Mouse (Mus musculus) lung, postnatal 25 days (tissue): ENCODE results near the gene Kri1.
"Not testable (repeated sequence)": the region's sequence is repeated elsewhere in the genome, so short reads cannot be mapped to it uniquely, and the experiment has no call there.

Experiments used
- DNase-seq: peaks from one replicate; pipeline ENCODE4 v3.0.0; 2022; ENCODE audit warnings: low spot score

The Kri1 gene

DNA sequence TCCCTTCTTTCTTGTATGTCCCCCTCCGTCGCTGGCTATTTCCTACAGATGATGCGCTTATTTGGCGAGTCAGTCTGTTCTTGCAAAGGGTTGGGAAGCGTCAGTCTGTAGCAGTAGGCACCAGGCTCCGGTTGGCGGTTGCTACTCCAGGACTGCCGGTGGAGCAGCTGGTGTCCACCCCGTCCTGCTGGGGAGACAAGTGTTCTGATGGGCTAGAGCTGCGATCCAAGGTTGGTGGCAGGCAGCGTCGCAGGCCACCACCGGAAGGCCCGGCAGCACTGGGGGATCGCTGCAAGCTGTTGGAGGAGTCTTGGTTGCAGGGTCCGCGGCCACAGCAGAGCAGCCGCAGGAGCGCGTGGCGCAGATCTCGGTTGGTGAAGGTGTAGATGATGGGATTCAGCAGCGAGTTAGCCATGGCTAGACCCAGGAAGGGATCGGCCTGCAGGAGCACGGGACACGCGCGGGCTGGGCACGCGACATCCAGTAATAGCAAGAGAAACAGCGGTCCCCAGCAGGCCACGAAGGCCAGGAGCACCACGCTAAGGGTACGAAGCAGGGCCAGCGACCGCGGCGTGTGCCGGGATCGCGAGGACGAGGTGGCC lies 43.8 kb downstream of the Kri1 start:
- no peak for DNase-seq

DNA sequence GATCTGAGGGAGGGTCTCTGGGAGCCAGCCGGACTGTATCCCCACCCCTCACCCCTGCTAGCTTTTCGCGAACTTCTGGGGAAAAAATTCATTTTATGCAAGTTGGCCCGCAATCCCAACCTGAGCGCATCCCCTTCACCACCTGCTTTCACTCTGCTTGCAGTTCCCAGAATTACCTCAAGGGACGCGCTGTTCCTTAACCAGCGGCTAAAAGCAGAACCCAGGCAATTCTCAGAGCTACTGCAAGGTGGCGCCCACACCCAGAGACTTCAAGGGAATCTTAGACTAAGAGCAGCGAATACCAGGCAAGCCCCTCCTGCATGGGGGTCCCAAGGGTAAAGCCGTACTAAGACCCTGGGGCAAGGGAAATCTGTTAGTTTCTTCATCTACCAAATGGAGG lies 46.4 kb downstream of the Kri1 start:
- peak; percentile 87 for DNase-seq

DNA sequence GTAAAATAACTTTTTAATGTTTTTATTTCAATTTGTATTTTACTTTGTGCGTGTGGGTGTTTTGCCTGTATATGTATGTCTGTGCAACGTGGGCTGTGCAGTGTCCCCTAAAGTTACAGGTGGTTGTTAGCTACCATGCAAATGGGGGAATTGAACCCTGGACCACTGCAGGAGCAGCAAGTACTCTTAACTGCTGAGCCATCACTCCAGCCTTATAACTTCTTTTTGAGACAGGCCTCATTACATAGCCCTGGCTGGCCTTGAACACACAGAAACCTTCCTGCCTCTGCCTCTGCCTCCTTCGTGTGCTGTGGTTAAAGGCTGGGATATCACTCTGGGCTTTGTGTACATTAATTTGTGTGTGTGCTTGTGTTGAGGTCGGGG lies 48.3 kb downstream of the Kri1 start:
- DNase-seq, result no peak

DNA sequence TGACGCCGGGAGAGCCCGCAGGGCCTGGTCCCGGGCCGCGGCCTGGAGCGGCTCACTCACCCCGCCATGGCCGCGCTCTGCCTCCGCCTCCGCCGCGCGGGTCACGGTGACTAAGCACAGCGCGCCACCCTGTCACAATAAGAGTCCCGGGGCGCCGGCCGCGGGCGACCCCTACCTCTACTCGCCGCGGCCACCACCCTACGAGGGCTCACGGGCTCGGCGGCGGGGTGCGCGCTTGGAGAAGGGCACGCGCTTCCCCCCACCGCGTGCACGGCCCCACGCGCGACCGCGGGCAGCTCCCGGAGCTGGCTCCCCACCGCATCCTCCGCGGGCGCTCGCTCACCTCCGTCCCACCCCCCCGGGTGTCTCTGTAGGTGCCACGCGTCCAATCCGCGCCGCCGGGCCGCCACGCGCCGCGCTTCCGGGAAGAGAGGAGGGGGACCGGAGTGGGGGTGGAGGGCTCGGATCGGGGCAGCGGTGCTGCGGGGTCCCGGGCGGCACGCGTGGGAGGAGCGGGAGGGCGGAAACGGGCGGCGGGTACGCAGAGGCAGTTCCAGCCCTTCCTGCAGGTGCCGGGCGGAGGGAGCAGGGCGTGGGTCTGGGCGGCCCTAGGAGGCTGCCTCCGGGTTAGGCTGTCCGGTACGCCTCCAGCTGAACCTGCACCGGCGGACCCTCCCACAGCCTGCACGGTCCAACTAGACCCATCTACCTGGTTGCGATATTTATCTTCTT lies 48.9 kb downstream of the Kri1 start, which contains the start of gene Keap1:
TSS of gene Keap1 (minus strand) at position 629 of the 732 bp plus-strand sequence.
- peak; percentile 79 for DNase-seq

DNA sequence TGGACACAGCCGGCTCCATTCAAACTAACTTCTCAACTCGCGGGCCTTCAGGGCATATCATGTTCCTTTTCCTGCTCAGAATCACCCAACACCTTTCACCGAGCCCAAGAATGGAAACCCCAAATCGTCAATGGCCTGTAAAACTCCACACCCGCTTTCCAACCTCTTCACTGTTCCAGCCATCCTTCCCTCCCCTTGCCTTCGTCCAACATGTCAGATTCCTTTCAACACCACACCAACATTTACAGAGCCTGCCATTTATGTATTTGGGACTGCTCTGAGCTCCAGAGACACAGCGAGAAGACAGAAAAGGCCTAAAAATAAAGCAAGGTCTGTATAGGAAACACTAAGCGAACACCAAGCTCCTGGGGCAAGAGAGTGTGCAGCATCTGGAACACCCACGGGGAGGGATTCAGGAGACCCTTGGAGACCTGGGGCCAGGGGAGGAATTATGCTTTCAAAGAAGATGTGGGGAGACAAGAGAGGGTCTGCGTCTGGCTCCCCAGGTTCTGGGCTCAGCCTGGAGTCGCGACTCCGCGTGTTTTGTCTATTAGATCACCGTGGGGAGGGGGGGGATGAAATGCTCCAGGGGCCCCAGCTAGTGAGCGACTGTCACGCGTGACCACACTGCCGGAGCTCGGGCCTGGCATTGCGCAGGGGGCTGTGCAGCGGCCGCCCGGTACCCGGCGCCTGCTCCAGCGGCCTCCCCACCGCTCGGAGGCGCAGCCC lies 49.6 kb downstream of the Kri1 start:
- no peak for DNase-seq

DNA sequence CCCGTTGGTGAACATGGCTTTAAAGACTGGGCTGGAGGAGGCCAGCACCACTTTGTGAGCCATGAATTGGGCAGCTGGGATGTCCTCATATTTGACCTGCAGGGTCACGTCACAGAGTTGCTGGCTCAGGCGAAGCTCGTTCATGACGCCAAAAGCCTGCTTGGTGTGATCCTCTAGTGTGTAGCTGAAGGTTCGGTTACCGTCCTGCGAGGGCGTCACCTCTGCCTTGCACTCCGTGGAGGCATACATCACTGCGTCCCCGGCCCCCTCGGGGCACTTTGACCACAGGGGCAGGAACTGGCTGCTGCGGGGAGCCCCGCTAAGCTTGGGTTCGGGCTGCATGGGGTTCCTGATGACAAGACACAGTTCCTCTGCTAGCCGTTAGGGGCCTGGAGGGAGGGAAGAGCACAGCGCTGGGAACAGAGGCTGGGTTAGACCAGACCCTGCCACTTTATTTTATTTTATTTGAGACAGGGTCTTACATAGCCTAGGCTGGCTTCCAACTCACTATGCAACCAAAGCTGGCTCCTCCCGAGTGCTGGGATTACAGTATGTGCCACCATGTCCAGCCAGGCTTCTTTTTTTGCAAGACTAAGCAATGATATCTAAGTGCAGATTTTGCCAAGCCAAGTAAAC lies 50.3 kb downstream of the Kri1 start:
- DNase-seq, result no peak

DNA sequence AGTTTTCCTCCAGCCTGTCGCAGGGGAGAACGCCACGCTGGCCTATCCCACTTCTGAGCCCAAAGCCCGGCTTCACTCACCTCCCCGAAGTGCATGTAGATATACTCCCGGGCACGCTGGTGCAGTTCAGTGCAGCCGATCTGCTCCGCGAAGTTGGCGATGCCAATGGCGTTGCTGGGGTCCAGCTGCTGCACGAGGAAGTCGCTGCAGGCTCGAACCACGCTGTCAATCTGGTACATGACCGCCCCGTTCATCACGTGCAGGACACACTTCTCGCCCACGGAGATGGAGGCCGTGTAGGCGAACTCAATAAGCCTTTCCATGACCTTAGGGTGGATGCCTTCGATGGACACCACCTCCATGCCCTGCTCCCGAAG lies 50.8 kb downstream of the Kri1 start:
- no peak for DNase-seq

DNA sequence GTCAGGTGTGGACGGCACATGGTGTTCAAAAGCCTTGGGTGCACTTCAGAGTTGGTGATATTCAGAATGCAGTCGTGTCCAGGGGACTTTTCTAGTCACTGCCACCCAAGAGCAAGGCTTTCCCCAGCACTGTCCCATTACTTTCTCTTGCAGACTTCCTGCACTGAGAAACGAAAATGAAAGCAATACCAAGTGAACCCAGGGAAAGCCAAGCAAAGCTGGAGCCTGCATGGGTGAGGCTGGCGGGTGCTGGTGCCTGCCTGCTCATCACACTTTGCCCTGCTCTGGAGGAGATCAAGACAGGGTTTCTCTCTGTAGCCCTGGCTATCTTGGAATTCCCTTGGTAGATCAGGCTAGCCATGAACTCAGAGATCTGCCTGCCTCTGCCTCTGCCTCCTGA lies 52.4 kb downstream of the Kri1 start:
- no peak for DNase-seq

DNA sequence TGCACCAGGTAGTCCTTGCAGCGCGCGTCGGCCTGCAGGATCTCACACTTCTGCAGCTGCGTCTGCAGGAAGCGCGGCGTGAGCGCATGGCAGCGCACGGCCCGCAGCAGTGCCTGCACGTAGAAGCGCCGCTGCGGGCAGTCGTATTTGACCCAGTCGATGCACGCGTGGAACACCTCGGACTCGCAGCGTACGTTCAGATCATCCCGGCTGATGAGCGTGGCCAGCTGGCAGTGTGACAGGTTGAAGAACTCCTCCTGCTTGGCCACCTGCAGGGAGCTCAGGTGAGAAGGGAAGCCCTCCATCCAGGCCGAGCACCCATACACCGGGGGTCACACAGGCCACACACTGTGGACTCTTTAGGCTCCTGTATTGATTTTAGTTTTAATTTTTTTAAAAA lies 54.0 kb downstream of the Kri1 start:
- DNase-seq, result no peak

DNA sequence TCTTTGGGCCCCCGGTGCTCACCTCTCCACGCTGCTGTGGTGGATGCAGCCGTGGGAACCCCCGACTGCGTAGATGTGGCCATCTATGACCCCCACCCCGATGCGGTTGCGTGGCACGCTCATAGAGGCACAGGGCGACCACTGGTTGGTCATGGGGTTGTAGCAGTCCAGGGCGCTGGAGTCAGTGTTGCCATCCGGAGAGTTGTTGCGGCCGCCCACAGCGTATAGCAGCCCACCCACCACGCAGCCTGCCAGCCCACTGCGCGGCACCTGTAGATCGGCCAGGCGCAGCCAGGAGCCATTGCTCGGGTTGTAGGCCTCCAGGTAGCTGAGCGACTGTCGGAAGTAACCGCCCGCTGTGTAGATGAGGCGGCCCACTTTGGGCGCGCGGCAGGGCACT lies 54.4 kb downstream of the Kri1 start:
- DNase-seq, result no peak

DNA sequence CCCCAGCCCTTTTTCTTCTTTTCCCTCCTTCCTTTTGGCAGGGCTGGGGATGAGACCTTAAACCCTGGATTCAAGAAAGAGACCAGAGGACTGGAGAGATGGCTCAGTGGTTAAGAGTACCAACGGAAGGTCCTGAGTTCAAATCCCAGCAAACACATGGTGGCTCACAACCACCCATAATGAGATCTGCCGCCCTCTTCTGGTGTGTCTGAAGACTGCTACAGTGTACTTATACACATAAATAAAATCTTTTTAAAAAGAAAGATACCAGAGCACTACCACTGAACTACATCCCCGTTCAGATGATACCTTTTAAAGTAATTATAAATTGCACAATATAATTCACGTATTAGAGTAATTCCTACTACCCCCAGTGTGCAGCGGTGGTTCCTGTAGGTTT lies 54.9 kb downstream of the Kri1 start:
- no peak for DNase-seq

DNA sequence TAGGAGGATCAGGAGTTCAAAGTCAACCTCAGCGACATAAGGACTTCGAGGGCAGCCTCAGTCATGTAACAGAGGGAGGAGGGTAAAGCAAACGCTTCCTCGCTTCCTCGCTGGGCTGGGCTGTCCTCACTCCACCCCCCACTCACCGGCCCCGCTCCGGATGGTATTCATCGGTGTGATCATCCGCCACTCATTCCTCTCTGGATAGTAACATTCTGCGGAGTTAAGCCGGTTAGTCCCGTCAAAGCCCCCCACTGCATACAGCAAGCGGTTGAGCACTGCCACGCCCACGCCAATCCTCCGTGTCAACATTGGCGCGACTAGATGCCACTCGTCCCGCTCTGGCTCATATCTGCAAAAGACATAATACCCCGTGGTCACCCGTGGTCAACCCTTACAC lies 56.2 kb downstream of the Kri1 start:
- DNase-seq, result no peak

DNA sequence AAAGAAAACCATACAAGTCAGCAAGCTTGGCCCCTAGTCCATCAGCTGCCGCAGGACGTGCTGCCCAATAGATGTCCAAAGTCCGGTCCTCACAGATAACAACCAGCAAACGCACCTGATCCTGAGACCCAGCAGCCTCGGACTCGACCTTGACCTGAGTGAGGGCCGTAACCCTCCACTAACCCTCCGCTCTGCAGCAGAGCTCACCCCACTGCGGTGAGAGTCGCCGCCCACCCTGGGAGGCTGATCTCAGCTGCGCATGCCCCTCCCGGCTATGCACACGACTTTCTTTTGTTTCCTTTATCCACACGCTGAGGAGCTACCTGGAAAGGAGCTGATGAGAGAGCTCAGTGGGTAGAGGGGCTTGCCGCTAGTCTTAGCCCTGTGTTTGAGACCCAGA lies 60.4 kb downstream of the Kri1 start:
- DNase-seq, result no peak

DNA sequence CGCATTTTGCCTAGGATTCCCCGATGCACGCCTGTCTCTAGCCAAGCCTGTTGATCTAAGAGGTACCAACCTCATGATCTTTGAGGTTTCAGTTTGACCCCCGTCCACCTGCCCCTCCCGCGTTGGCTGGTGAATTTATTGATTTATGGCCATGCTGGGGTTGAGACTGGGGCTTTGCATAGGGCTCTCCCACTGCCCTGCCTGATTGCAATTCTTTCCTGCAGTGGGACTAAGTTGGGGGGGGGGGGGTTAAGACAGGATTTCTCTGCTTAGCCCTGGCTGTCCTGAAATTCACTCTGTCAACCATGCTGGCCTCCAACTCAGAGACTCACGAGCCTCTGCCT lies 62.4 kb downstream of the Kri1 start:
- no peak for DNase-seq

DNA sequence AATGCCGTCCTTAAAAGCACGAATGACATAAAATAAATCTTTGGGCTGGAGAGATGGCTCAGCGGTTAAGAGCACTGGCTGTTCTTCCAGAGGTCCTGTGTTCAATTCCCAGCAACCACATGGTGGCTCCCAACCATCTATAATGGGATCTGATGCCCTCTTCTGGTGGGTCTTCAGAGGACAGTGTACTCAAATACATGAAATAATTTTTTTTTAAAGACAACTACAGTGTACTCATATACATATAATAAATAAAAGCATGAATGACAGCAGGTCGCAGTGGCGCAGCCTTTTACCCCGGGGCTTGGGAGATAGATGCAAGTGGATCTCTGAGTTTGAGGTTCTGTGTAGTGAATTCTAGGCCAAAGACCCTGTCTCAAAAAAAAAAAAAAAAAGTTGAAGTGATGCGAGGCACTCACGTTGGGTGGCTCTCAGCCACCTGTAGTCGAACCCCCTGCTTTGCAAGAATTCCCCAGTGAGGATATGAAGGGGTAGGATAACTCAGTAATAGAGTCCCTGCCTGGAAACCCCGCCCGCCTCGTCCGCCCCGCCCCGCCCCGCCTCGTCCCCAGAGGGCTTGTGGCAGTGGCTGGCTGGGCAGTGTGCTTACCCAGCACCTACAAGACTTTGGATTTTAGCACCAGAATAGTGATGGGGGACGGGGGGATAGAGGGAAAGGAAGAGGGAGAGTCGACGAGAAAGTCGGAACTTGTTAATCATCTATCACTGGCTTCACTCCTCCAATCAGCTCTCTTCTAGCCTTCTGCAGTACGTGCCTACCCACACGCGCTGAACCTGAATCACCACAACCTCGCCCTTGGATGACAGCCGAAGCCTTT lies 63.0 kb downstream of the Kri1 start:
- no peak for DNase-seq

DNA sequence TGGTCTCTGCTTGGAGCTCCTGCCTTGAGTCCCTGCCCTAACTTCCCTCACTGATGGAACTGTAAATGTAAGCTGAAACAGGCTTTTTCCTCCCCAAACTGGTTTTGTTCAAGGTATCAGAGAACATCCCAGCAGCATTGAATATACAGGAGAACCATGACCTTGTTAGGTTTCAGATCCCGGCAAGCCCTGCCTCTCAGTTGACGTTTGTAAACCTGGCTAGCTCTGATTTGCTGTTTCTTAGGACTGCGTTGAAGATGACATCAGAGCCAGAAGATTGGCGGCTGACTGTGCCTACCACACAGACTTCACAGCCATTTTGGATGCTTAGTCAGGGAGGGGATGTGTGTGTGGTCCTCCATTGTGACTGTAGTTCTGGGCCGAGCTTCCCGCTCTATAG lies 63.9 kb downstream of the Kri1 start:
- no peak for DNase-seq

DNA sequence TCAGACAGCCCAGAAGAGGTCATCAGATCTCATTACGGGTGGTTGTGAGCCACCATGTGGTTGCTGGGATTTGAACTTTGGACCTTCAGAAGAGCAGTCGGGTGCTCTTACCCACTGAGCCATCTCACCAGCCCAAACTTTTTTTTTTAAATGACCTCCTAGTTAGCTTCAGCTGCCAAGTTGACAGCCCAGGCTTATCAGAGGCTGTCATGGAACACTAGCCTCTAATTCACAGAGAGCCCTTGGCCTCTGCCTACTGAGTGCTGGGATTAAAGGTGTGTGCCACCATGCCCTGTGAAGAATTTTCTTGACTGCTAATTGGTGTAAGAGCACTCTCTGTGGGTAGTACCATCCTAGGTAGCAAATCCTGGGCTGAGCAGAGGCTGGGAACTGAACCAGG lies 64.3 kb downstream of the Kri1 start:
- DNase-seq, result not testable (repeated sequence)
